Mouse (Mus musculus): ENCODE data around the gene Tssc4.

- TF ChIP-seq CTCF (IDR thresholded peaks at IDR 0.05; ENCODE audit: borderline replicate concordance, control insufficient read depth, extremely low read depth, insufficient read depth, low read length, poor library complexity) (no peak), POLR2A (IDR thresholded peaks at IDR 0.05; ENCODE audit: control insufficient read depth, extremely low read depth, insufficient read depth, low read length, poor library complexity) (no peak)
Measured at GRCm38 (mm10) chr7:143075394-143075793, 6.3 kb downstream of the Tssc4 start.
